Mouse (Mus musculus) megakaryocyte, embryonic 14.5 days (primary cell): ENCODE measurements around the gene Dph5.

Experiments
- FLI1 ChIP-seq: IDR thresholded peaks from 2 replicates; pipeline ENCODE4 v1.6.1; 2012; ENCODE audit warnings: low read length, inconsistent platforms, mixed read lengths
- GATA1 ChIP-seq: IDR thresholded peaks from 3 replicates; pipeline ENCODE4 v1.6.1; 2012; ENCODE audit warnings: mixed read lengths, low read length, inconsistent platforms, borderline replicate concordance

GRCm38 (mm10) chr3:115974995-115975394 is 87.4 kb downstream of the Dph5 start:
- TF ChIP-seq FLI1 (no peak), GATA1 (no peak)
